Mouse (Mus musculus) erythroblast, embryonic 14.5 days (primary cell): ENCODE measurements around the gene Vhl. TPM values are rescaled to one million over a fixed set of nuclear protein-coding genes. Genes with fewer than 3 reads are reported as not detected.

ENCODE experiments used
- H3K27me3 ChIP-seq: 2 replicates; pipeline ENCODE4 v1.6.1; 2012; ENCODE audit warnings: inconsistent platforms; ENCODE audit not compliant: control insufficient read depth
- H3K36me3 ChIP-seq: 2 replicates; pipeline ENCODE4 v1.6.1; 2012; ENCODE audit warnings: mild to moderate bottlenecking, inconsistent platforms; ENCODE audit not compliant: control insufficient read depth
- H3K4me1 ChIP-seq: 2 replicates; pipeline ENCODE4 v1.6.1; 2012; ENCODE audit warnings: inconsistent platforms; ENCODE audit not compliant: control insufficient read depth
- H3K4me3 ChIP-seq: replicated peaks from 2 replicates; pipeline ENCODE3; 2012; ENCODE audit warnings: moderate library complexity, mild to moderate bottlenecking, inconsistent platforms
- H3K9me3 ChIP-seq: 2 replicates; pipeline ENCODE4 v1.6.1; 2012; ENCODE audit warnings: low read length, inconsistent platforms, mixed read lengths; ENCODE audit not compliant: control insufficient read depth
- GATA1 ChIP-seq: IDR thresholded peaks from 2 replicates; pipeline ENCODE4 v1.6.1; 2012; ENCODE audit warnings: low read length, inconsistent platforms, mixed read lengths
- TAL1 ChIP-seq: IDR thresholded peaks from 3 replicates; pipeline ENCODE4 v1.6.1; 2012; ENCODE audit warnings: low read length, inconsistent platforms, mixed read lengths
- polyA plus RNA-seq: library from polyadenylated mRNA; stranded (reverse); fragments of >175 nt; gene quantifications from 2 replicates; pipeline ENCODE4 v1.2.3, GENCODE M21; 2012

Vhl gene
- polyA plus RNA-seq, 1 experiment = 0.21 TPM

DNA sequence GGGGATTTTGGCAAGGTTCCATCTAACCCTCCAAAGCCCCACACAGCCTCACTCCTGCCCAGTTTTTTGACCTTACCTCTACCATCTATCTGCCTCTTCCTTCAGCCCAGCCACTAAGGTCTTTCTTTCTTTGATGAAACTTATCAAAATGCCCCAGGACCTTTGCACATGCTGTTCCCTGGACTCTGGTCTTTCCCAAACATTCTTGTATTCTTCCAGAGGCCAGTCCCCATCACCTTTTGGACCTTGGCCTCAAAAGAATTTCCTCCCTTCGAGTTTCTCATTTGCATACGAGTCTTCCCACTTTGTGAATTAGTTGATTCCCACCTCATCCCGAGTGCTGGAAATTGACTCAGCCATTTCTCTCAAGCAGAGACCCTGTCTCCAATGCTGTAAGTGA is 31.7 kb downstream of the Vhl start:
- no peaks in the 10 kb centered on the region for H3K9me3 ChIP-seq
- H3K4me3 ChIP-seq = no peak overlapping the region
- no peak for TF ChIP-seq GATA1
- TF ChIP-seq TAL1 = no peak
- peaks cover 22% of the 10 kb centered on the region for H3K4me1 ChIP-seq
- H3K27me3 ChIP-seq = no peaks in the 10 kb centered on the region
- H3K36me3 ChIP-seq = peaks cover 17% of the 10 kb centered on the region

DNA sequence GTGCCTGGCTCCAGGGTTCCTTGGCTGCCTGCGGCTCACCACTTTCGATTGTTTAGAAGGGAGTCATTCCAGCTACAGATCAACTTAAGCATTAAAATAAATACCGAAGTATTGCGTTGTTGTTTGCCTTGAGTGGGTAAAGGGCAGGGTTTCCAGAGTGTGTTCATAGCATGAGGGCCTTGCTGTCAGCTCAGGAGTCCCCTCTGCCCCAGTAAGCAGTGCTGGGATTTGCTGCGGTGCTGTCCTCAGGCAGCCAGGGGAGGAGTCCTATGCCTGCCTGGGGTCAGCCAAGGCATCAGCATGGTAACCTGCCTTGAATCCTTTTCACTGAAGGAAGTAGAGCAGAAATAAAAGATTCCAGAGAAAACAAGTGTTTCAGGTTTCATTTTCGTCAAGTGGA is 33.1 kb downstream of the Vhl start:
- H3K27me3 ChIP-seq = no peaks in the 10 kb centered on the region
- no peaks in the 10 kb centered on the region for H3K9me3 ChIP-seq
- TF ChIP-seq TAL1 = no peak
- peaks cover 11% of the 10 kb centered on the region for H3K36me3 ChIP-seq
- no peak overlapping the region for H3K4me3 ChIP-seq
- peaks cover 23% of the 10 kb centered on the region for H3K4me1 ChIP-seq

DNA sequence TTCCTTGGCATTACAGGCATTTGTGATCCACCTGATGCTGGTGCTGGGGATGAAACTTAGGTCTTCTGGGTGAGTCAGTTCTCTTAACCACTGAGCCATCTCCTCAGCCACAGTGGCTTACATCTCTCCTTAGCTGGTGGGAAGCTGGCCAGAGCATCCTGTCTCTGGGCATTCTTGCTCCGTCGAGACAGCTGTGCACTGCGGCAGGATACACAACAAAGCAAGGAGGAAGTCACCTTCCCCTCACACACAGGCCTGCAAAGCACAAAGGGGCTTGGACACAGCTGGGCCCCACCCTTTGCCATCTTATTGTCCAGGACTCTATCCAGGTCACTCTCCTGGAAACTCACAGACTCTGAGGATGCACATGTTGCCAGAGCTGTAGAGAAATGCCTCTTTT is 34.5 kb downstream of the Vhl start:
- TF ChIP-seq GATA1 = no peak
- no peak overlapping the region for H3K4me3 ChIP-seq
- H3K9me3 ChIP-seq = peaks cover 7% of the 10 kb centered on the region
- H3K27me3 ChIP-seq = no peaks in the 10 kb centered on the region
- peaks cover 11% of the 10 kb centered on the region for H3K4me1 ChIP-seq
- H3K36me3 ChIP-seq = peaks cover 6% of the 10 kb centered on the region

DNA sequence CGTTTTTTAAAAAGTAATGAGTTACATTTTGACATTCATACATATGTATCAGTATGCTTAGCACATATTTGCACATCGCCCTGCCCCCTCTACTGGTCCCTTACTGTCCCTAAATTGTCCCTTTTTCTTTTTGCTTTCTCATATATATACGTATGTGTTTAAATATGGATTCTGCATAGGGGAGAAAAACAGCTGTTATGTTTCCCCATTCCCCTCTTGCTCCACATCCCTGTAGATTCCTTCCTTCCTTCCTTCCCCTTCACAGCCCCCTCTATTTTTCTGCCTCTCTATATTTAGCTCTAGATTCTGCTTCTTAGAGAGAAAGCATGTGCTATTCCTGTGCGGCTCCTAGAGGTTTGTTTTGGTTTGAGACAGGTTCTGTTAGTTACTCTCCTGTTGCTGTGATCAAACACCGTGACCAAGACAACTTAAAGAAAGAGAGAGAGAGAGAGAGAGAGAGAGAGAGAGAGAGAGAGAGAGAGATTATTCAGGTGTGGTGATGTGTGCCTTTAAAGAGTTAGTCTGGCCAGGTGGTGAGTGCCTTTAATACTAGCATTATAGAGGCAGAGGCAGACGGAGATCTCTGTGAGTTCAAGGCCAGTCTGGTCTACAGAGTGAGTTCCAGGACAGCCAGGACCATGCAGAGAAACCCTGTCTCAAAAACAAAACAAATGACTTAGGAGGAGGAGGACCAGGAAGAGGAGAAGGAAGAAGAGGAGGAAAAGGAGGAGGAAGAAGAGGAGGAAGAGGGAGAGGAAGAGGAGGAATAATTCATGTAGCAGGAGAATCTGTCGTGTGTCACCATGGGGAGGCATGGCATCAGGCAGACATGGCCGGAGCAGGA is 36.1 kb downstream of the Vhl start:
- Histone ChIP-seq H3K27me3 (no peaks in the 10 kb centered on the region), H3K9me3 (peaks cover 7% of the 10 kb centered on the region), H3K4me3 (no peak overlapping the region), H3K36me3 (peaks cover 6% of the 10 kb centered on the region), H3K4me1 (peaks cover 11% of the 10 kb centered on the region)
- no peak for TF ChIP-seq GATA1
- TF ChIP-seq TAL1 = no peak

DNA sequence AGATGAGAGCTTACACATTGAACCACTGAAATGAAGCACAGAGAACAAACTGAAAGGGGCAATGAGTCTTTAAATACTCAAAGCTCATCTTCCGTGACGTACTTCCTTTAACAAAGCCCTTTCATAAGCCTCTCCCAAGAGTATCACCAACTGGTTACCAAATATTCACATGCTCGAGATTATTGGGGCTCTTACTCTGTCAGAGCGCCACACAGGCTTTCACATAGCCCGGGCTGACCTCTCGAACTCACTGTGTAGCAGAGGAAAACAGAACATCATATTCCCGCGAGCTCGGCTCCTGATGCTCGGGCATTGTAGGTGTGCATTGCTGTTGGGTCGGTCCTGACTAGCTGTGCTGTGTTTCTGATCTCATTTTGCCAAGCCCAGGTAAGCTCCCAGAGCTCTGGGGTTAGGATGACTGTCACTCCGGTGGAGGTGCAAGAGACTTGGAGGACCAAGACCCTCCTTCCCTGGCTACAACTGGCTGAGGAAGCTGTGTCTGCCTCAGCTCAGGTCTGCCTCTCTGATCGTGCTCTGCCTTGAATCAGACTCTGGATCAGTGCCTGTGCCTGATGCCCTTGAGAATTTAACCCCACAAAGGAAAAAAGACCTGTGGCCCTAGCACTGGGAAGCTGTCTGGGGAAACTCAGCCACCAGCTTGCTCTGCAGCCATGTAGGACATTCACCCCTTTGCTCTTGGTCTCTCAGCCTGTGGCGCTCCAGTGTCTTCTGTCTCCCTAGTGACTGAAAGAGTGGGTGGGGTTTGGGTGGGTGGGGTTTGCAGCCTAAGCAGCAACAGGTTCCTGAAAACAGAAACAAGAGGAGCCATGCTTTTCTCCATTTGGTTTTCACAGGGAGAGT is 37.0 kb downstream of the Vhl start:
- no peak for TF ChIP-seq GATA1
- TF ChIP-seq TAL1 = no peak
- H3K4me3 ChIP-seq = no peak overlapping the region

DNA sequence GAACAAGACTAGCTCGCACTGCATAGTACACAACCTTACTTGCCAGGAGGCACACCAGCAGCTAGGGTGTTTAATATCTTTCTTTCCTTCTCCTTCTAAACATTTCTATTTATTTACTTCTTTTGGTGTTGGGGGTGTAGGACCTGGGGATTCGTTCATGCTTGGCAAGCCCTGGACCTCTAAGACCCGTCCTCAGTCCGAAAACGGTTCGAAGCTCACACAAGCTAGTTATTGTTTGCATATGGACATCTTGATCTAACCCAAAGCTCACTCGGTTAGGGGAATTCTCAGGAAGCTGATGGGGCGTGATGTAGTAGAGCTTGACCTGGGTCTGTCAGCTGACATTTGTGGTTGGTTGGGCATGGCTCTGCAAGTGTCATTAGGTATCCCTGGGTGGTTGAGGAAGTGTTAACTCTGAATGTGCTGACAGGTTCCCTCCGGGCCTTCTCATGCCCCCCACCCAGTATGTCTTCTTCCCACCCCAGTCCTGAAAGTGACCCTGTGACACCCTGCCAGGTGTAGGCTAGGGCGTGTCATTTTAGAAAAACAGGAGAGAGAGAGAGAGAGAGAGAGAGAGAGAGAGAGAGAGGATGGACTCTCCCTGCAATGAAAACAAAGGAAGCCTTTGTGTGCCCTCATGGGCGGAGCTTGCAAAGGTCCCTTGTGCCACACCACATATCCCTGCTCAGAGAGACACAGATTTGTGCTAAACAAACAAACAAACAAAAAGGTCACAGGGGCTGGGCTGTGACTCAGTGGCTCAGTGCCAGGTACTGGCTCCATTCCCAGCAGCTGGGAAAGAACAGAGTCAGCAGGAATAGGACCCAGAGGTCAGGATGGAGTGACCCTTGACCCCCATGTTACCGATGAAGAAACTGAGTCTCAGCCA is 37.8 kb downstream of the Vhl start:
- H3K9me3 ChIP-seq = peaks cover 7% of the 10 kb centered on the region
- H3K36me3 ChIP-seq = peaks cover 8% of the 10 kb centered on the region
- TF ChIP-seq GATA1 (no peak), TAL1 (no peak)
- H3K4me3 ChIP-seq = no peak overlapping the region
- H3K4me1 ChIP-seq = peaks cover 11% of the 10 kb centered on the region
- H3K27me3 ChIP-seq = no peaks in the 10 kb centered on the region

More for the DNA sequence above, 37.0 kb downstream of the Vhl start:
- H3K27me3 ChIP-seq = no peaks in the 10 kb centered on the region
- H3K4me1 ChIP-seq = peaks cover 11% of the 10 kb centered on the region
- H3K9me3 ChIP-seq = peaks cover 7% of the 10 kb centered on the region
- H3K36me3 ChIP-seq = peaks cover 8% of the 10 kb centered on the region

DNA sequence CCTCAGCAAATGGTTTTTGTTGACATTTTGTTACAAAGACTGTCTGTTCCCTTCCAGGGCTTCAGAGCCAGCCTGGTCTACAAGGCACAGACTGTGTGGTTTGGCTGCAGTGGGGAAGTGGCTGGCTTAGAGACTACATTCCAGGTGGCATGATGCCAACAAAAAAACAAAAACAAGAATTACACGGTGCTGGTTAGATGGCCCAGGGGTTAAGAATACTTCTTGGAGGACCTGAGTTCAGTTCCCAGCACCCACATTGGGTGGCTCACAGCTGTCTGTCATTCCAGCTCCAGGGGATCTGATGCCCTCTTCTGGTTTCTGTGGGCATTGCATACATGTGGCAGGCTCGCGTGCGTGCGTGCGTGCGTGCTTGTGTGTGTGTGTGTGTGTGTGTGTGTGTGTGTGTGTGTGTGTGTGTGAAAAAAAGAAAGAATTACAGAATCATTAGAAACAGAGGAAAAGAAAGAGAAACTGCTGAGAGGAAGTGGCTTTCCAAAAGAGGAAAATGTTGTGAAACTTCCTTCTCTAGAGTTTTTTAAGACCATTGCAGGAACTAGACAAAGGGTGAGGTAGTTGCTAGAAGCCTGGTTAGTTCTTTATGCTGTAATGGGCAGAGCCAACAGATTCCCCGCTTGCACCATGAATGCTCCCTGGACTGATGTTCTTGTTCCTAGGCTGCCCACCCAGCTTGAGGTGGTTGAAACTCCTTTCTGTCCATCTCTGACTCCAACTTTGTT is 39.4 kb downstream of the Vhl start:
- Histone ChIP-seq H3K36me3 (peaks cover 8% of the 10 kb centered on the region), H3K4me1 (peaks cover 15% of the 10 kb centered on the region), H3K4me3 (no peak overlapping the region), H3K27me3 (no peaks in the 10 kb centered on the region), H3K9me3 (peaks cover 7% of the 10 kb centered on the region)
- TF ChIP-seq TAL1 = no peak
- no peak for TF ChIP-seq GATA1

DNA sequence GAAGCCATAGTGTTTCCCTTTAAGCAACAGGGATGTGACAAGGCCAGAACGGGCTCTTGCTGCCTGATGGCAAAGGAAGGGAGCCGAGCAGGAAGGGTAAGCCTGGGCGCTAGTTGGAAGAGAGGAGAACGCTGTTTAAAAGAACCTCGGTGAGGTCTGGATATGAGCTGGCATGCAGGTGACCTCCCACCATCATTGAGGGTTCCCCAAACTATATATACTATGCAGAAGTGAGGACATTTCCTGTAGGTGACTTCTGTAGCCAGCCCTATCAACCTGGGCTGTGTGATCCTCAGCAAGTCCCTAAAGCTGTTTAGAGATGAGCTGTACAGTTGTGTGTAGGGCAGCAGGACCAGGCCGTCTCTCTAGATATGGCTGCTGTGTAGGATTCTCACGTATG is 40.5 kb downstream of the Vhl start:
- no peak for TF ChIP-seq GATA1
- no peak for TF ChIP-seq TAL1
- peaks cover 8% of the 10 kb centered on the region for H3K36me3 ChIP-seq
- H3K27me3 ChIP-seq = no peaks in the 10 kb centered on the region
- H3K4me3 ChIP-seq = no peak overlapping the region
- peaks cover 7% of the 10 kb centered on the region for H3K9me3 ChIP-seq
- peaks cover 21% of the 10 kb centered on the region for H3K4me1 ChIP-seq
